Mouse (Mus musculus) embryo, embryonic 9.5 days (tissue): Measurements from ENCODE around the gene Trp53rka.
"Not testable (repeated sequence)": the region's sequence is repeated elsewhere in the genome, so short reads cannot be mapped to it uniquely, and the experiment has no call there.

Source experiments
- DNase-seq: peaks from one replicate; pipeline ENCODE4 v3.0.0-alpha.2; 2017; ENCODE audit errors: extremely low spot score

The Trp53rka gene

DNA sequence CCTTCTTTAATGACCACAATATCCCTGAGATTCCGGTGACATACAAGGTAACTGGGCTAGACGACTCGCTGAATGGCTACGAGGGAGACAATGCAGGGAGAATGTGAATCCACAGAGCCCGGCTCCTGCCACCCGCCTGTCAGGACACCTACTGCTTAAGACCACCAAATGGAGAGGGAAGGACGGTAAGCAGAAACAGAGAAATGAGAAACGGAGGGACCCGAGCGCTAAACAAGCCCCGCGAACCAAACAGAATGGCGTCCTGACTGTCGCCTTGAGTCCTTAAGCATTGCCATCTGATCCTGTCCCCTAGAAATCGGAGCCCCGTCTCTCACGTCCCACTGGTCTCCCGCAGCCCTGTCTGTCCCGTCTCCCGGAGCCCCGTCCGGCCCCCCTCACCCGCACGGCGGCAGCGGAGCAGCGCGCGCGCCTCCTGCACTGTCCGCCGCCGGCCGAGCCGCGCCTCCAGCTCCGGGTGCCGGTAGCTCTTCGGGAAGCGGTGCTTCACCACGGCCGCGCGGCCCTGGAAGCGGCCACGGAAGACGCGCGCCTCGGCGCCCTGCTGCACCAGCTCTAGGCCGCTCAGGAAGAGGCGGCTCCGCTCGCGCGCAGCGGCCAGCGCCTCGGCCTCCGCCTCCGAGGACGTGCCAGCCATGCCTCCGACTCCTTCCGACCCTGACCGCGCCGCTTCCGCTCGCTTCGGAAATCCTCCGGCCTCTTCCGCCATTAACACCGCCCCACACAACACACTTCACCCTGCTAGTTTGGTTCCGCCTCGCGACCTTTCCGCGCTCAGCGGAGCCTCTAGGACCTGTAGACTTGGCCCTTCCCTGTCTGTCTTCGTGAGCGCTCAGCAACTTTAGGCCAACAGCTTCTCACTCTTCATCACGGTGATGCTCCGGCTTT is at the start of gene Trp53rka:
TSS of gene Trp53rka (minus strand) at position 677 of the 906 bp plus-strand sequence.
- DNase-seq, result peak; percentile 85

DNA sequence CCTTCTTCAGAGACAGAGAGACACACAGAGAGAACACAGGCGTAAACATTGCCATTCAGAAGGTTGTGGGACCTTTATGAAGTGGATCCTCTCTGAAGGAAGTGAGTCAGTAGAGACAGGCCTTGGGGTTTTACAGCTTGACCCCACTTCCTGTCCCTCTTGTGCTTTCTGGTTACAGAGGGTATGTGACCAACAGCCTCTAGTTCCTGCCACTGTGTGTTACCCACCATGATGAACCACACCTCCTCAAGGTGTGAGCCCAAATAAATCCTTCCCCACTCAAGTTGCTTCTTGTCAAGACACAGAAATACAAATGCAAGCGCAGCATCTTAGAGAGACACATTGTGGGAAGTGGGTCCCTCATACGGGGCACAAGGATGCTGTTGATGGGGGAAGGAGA is 47.9 kb upstream of the Trp53rka start:
- no peak for DNase-seq

DNA sequence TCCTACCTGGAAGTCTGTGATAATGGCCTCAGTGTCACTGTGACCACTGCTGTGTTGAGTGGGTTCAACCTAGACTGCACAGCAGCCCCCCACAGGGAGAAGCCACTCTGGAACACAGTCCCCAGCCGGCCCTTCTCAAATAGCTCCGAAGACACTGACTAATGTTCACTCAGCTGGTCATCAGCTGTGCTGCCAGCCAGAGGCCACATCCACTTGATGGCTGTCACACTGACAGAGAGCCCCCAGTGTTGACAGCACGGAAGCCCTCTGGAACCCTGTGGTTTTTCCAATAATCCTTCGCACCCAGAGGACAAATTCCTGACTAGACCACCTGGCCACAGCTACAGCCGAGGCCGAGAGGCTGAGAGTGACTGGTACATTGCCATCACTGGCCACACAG is 40.7 kb upstream of the Trp53rka start:
- DNase-seq, result no peak

DNA sequence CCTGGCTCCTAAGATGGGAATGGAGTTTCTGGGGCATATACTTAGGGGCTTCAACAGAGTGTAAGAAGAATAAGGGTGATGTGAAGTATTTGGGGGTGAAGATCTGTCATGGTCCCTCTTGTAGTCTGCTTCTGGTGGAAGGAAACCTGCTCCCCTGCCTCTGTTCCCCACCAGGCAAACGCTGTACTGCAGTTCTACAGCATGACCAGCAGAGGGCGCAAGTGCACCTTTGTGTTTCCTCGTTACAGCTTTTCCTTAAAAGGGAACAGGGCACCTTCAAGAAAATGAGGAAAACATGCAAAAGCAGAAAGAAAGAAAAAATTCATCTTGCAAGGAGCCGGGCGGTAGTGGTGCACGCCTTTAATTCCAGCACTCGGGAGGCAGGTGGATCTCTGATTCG is 36.0 kb upstream of the Trp53rka start:
- peak; percentile 61 for DNase-seq

DNA sequence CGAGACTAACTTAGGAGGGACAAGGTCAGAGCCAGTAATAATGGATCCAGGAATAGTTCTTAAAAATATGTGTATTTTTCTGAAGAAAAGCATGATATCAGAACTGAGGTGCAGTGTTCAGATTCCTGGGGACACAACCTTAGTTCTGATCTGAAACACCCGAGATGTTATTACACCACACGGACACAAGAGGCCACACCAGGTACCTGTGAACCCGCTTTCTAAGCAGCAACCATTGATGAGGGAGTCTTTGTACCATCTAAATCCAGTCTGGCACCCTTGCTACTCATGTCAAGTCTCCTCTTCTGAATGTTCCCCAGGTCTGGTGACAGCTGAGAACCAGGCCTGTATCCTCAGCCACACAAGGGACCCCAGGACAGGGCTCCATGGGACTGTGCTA is 32.5 kb upstream of the Trp53rka start:
- no peak for DNase-seq

DNA sequence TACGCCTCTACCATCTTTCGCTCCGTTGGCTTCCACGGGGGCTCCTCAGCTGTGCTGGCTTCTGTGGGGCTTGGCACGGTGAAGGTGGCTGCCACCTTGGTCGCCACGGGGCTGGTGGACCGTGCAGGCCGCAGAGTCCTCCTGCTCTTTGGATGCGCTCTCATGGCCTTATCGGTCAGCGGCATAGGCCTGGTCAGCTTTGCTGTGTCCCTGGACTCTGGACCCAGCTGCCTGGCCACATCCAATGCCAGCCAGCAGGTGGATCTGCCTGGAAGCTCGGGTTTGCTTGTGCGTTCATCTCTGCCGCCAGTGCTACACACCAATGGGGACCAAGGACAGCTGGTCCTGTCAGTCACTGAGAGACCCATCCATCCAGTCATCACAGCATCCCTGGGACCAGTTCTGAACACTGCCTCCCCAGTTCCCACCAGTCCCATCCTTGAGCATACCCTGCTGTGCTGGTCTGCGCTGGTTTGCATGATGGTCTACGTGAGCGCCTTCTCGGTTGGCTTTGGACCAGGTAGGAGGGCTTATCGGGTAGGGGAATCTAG is 22.1 kb upstream of the Trp53rka start:
- no peak for DNase-seq

DNA sequence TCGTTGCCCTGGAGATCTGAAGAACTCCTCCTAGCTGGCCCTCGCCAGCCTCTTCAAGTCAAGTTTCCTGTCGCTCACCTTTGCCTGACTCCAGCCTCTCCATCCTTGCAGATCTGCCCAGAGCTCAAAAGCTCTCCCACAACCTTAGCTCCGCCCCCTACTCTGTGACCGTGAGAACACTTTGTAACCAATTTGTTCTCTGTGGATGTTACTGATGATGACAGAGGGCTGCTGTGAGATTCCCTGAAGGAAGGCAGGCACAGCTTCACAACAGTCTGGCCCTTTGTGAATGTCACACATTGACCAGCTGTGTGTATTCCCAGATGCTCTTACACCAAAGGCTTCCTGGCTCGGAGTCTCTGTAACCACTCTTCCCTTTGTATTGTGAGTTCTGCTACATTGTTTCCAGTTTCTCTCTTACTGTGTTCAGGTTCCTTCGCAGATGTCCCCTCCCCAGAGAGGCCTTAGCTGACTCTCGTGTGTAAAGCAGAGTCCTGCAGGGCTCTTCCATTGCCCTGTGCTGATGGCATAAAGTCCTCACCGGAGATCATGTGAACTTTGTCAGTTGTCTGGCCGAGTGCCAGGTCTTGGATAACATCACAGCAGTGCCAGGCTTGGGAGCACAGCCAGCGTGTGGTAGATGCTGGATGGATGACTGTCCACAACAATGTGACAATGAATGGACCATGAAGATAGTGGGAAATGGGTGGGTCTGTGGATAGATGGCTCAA is 19.9 kb upstream of the Trp53rka start:
- peak; percentile 15 for DNase-seq

DNA sequence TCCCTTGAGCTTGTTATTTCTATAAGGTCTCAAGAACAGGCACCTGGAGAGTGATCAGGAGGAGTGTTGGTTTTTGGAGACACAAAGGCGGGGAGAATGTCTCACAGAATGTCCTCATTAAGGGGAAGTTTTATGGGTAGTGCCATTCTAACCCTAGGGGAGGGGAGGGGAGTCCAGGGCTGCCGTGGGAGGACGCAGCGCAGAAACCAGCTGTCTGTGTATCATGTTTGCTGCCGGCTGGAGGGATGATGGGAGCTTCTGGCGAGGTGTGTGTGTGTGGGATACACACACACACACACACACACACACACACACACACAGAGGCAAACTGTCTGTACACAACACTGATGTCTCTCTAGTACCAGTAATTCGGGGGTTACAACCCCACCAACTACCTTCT is 19.3 kb upstream of the Trp53rka start:
- no peak for DNase-seq

DNA sequence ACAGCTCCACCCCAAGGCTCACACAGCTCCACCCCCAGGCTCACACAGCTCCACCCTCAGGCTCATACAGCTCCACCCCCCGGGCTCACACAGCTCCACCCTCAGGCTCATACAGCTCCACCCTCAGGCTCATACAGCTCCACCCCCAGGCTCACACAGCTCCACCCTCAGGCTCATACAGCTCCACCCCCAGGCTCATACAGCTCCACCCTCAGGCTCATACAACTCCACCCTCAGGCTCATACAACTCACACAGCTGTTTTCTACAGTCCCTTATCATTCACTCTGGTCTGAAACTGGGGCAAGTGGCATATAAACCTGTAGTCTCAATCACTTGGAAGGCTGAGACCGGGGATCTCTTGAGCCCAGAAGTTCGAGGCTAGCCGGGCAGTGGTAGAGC is 18.4 kb upstream of the Trp53rka start:
- not testable (repeated sequence) for DNase-seq

DNA sequence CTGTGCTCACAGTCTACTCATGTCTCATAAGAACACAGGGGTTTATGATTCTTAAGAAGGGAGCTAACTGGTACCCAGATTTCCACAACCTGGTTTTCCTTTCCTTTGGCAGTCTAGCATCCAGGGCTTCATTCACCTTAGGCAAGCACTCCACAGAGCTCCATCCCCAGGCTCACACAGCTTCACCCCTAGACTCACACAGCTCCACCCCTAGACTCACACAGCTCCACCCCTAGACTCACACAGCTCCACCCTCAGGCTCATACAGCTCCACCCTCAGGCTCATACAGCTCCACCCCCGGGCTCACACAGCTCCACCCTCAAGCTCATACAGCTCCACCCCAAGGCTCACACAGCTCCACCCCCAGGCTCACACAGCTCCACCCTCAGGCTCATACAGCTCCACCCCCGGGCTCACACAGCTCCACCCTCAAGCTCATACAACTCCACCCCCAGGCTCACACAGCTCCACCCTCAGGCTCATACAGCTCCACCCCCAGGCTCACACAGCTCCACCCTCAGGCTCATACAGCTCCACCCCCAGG is 17.9 kb upstream of the Trp53rka start:
- DNase-seq, result not testable (repeated sequence)

DNA sequence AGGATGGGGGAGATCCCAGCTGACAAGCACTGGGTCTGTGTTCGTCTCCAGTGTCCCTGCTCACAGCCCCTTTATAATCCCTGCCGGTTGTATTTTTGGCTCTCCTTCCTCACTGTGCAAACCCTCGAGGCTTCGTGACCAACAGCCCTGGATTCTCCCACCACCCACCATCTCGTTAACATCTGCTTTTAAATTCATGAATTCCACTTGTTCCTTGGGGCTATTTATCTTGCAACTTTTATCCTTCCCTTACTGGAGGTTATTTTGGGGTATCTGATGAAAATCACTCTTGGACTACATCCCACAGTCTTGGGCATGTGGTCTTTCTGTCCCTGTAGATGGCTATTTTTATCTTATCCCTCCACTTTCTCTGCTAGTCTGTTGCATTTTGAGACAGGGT is 17.3 kb upstream of the Trp53rka start:
- no peak for DNase-seq

DNA sequence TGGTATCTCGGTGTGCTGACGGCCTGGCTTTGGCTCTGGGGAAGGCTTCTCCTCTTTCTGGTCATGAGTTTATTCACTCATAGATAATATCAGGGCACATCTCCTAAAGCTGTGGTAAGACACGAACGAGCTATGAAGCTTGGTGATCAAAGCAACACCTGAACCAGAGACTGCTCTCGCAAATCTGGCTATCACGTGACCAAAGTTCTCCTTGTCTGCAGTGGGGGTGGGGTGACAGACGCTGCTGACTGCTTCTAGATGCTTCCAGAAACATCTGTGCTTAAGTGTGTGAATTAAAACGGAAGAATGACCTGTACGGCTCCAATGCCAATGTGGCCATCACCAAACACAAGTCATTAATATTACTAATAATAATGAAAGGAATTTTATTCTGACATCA is 16.6 kb upstream of the Trp53rka start:
- DNase-seq, result no peak

DNA sequence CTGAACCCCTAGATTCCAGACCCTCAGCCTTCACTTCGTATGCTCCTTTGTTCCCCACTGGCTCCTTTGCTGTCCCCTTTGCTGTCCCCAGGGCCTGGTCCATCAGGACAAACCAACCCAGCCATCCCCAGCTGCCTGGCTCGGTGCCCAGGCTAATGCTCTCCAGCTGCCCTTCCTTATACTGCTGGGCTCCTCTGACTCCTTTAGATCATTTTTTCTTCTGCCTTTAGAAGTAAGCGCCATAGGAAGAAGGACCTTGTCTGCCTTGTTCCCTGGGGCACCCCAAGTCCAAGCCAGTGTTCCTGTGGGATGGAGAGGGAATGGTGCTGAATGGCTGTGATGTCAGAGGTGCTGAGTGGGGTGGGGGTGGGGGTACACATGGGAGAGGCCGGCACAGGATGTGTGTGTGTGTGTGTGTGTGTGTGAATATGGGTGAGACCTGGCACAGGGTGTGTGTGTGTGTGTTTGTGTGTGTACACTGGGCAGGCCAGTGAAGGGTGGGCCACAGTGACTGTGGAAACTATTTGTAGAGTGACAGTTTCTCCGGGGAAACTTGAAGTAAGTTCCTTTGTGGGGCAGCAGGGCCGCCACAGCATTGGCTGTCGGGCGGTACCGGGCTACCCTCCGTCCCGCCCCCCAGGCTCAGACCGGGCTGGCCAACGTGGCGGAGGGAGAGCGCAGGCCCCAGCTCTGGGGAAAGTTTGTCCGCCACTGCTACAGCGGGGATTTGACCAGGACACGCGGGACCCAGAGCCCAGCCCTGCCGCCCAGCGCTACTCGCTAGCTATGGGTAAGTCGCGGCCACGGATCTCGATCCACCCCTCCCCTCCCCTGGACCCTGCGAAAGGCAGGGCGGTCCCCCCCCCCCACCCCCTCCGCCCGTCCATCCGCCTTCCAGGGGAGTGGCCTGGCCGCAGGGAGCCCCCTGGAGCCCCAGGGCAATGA is 10.4 kb upstream of the Trp53rka start, which contains the start of gene Slc2a10:
TSS of gene Slc2a10 (plus strand) at position 529 of the 945 bp plus-strand sequence.
- DNase-seq, result peak; percentile 42

DNA sequence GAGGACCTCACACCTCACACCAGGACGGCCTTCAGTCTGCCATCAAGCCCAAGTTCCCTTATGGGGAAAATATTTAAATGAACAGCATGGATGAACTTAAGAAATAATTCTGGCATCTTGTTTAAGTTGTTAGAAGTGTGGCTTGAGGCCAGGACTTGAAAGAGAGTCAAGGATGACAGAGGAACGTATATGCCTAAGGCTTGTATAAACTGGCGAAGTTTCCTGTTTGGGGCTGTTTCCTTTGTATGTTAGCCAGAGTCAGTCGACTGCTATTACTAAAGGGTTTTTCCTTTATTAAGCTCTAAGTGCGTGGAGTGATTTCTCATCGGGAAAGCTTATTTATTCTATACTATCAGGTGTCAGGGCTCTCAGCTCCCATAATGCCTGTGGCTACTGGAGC is 5.7 kb upstream of the Trp53rka start:
- no peak for DNase-seq

DNA sequence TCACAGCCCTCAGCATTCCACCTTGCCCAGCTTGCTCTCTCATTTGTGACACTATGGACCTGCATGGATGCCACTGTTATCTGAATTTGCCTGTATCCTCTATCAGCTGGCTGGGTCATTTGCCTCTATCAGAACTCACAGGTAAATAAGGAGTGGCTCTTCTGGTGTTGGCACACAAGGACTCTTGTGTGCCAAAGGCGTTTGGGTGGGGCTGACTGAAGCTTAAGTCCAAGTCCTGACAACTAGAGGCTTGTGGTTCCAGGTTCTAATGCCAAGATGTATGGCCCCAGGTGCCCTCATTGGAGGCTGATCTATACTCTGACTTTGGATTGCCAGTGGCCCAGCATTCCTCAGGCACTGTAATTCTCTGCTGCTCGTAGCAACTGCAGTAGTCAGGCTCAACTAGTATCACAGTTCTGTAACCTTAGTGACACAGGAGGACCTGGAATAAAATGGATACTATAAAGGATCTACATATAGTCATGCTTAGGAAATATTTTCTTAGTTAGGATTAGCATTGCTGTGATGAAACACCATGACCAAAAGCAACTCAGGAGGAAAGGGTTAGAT is 4.7 kb upstream of the Trp53rka start:
- no peak for DNase-seq

DNA sequence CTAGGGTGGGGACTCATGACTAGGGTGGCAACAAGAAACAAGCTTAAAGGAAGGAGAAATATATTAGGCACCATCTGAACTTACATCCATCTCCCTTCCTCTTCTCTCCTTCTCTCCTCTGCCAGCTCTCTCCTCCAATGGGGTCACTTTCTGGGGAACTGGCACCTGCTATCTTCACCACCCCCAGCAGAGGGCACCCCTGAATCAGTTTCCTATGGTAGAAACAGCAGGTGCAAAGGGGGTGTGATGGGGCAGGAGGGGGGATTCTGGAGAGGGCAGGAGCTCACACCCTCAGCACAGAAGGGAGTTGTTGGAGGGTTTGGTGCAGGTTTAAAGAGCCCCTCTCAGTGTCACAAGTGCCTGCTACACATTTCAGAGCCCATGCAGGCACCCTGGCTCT is 3.1 kb upstream of the Trp53rka start:
- DNase-seq, result peak; percentile 46

DNA sequence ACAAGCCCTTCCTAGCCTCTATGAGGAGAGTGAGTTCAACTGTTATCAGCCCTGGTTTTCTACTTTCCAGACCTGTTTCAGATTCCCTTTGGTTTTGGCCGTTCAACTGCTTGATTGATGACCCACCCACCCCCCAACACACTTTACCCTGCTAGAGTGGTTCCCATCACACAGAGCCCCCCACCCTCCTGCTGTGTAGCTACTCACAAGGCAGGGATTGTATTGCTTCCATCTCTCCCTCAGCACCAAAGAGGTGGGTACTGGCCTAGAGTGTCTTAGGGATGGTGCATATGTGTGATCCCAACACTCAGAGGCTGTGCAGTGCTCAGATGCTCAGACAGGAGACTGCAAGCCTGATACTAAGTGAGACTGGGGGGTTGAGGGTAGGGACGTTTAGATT is 1.4 kb upstream of the Trp53rka start:
- DNase-seq, result no peak

DNA sequence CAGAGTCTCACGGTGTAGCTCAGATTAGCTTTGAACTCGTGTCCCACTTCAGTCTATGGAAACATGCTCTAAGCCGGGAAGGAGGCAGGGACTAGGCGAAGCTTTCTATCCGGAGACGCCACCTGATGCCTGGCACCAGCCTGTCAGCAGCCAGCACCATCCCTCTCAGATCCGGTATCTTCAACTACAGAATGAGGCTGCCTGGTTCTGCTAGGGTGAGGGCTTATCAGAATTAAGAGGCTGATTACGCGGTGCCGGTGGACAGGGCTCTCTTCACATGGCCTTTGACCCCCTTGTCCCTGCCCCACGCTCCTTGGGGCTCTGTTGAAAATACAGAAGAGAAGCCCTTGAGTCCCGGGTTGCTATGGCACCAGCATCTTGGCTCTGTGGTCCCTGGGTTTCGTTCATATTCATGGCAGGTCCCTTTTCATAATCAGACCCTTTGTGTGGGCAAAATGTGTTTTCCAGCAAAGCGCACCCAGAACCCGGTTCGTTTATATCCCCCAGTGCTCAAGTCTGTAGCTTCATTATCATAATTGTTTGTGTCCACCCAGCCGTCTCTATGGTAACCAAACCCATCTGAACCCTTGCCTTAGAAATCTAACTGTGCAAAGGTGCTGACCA is 575 bp upstream of the Trp53rka start:
- DNase-seq, result peak; percentile 31

DNA sequence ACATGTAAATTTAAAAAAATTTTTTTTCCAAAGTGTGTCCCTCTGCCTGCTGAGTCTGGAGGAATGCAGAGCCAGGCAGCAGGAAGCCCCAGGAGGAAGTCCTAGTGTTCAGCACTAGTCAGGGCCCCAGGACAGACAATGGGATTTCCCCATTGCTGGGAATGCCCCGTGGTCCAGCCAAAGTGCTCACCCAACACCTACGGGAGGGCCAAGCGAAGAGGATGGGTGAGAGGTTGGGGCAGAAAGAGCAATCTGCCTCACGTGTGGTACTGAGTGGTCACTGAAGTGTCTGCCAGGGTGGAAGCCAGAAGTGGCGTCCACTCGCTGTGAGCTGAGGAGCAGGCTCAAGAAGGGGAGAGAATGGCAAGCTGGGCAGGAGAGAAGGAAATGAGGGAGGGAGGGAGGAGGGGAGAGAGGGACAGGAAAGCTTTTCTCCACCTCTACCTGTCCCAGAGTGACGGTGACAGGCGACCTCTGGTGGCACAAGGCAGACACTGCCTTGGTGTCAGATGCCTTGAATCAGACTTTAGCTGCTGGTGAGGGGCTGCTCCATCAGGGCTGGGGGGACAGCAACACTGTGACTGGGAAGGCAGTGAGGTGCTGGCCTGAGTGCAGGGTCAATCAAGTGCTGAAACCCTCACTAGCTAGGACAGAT is 6.1 kb downstream of the Trp53rka start:
- DNase-seq, result peak; percentile 60

DNA sequence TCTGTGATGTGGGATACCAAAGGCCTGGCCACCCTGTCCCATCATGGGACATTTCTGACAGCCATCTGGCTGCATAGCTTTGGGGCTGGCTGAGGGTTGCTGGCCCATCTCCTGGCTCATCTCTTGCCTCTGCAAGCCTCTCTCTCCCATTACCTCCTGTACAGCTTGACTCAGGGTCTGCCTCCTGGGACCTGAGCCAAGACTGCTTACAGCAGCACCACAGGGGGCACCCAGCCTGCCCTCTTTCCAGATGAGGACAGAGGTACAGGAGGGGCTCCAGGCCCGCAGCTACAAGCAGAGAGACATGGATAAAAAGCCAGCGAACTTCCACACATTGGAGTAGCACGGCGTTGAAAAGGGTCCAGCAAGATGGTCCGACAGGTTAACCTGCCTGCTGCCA is 6.7 kb downstream of the Trp53rka start:
- no peak for DNase-seq
